Mouse (Mus musculus): ENCODE data around the gene Abca3.

GRCm38 (mm10) chr17:24423114-24423513, 71.4 kb downstream of the Abca3 start:
- TF ChIP-seq CTCF (IDR thresholded peaks at IDR 0.05; ENCODE audit: extremely low read depth, insufficient read depth, low read length): no peak
- no peak for TF ChIP-seq POLR2A (IDR thresholded peaks at IDR 0.05; ENCODE audit: extremely low read depth, insufficient read depth, low read length)
